Mouse (Mus musculus): Measurements from ENCODE around the gene Nlgn1.

GRCm38 (mm10) chr3:25660285-25660684 is 672.0 kb downstream of the Nlgn1 start:
- TF ChIP-seq GATA1 (IDR thresholded peaks at IDR 0.05; ENCODE audit: low read length) (no peak), TAL1 (IDR thresholded peaks at IDR 0.05; ENCODE audit: low read length) (no peak)
